Mouse (Mus musculus): Measurements from ENCODE around the gene Ube4a.

DNA sequence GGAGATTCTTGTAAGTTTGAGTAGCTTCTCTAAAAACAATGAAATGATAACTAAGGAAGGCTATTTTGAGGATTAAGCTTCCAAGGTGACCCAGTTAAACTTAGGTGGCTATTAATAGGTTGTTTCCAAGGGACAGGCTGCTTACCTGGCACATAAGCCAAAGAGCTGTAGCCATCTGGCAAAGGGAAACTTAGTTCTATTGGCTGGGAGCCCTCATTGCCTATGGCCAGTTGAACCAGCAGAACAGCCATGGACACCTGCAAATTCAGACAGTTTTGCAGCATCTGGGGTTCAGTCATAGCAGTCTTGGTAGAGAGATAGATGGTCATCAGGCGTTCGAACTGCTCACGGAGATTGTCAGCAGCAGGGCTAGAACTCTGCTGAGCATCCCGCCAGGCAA is 23.0 kb downstream of the Ube4a start:
- TF ChIP-seq POLR2A (IDR thresholded peaks at IDR 0.05; ENCODE audit: insufficient read depth, low read length) (no peak), EP300 (IDR thresholded peaks at IDR 0.05; ENCODE audit: insufficient read depth, low read depth, low read length) (no peak), CTCF (IDR thresholded peaks at IDR 0.05; ENCODE audit: low read depth, low read length) (no peak)

All from ES-Bruce4 (cell line).